Mouse (Mus musculus) spleen, adult 2 months (tissue): Measurements from ENCODE around the gene Phactr1. TPM values are rescaled to one million over a fixed set of nuclear protein-coding genes. Genes with fewer than 3 reads are reported as not detected.

Experiments
- DNase-seq, 2 experiments: peaks; one replicate each; pipeline versions ENCODE4 v3.0.0 to v3.0.0-alpha.2; 2012 to 2021; ENCODE audit warnings: low spot score in 2 of 2, low read depth in 1 of 2
- H3K27ac ChIP-seq: fragments of 200-500 bp; 2 replicates; pipeline ENCODE4 v1.5.1; 2012; ENCODE audit warnings: low read length, inconsistent platforms; ENCODE audit not compliant: insufficient read depth
- H3K27me3 ChIP-seq: fragments of 200-500 bp; 2 replicates; pipeline ENCODE4 v1.6.1; 2012; ENCODE audit warnings: mild to moderate bottlenecking, moderate library complexity, low read length, inconsistent platforms; ENCODE audit not compliant: control insufficient read depth, insufficient read depth
- H3K36me3 ChIP-seq: fragments of 200-500 bp; 2 replicates; pipeline ENCODE4 v1.6.1; 2012; ENCODE audit warnings: mild to moderate bottlenecking, low read length, inconsistent platforms; ENCODE audit not compliant: control insufficient read depth, insufficient read depth
- H3K4me1 ChIP-seq: fragments of 200-500 bp; 2 replicates; pipeline ENCODE4 v1.6.1; 2011; ENCODE audit warnings: inconsistent platforms; ENCODE audit not compliant: control insufficient read depth, insufficient read depth, insufficient read length
- H3K4me3 ChIP-seq: fragments of 200-500 bp; 2 replicates; pipeline ENCODE4 v1.5.1; 2011; ENCODE audit warnings: mild to moderate bottlenecking, inconsistent platforms; ENCODE audit not compliant: insufficient read depth, insufficient read length; ENCODE audit errors: extremely low read depth
- CTCF ChIP-seq: fragments of 200-500 bp; IDR thresholded peaks from 2 replicates; pipeline ENCODE4 v1.5.1; 2011; ENCODE audit warnings: mild to moderate bottlenecking, inconsistent platforms; ENCODE audit not compliant: insufficient read depth, insufficient read length, insufficient replicate concordance; ENCODE audit errors: extremely low read depth
- POLR2A ChIP-seq: fragments of 200-500 bp; IDR thresholded peaks from 2 replicates; pipeline ENCODE4 v1.6.1; 2011; ENCODE audit warnings: low read depth, low read length, inconsistent platforms
- WGBS: fragments of 180-500 bp; shearing (Covaris S2); methylation state at CpG from one replicate; pipeline ENCODE4 v1.1.7; 2018; 5-methylcytosine and 5-hydroxymethylcytosine counted together
- polyA plus RNA-seq: library from polyadenylated mRNA; depleted of rRNA; stranded (reverse); fragments of >200 nt; gene quantifications from 2 replicates; pipeline ENCODE4 v1.2.3, GENCODE M21; 2012

The Phactr1 gene
- polyA plus RNA-seq, 1 experiment, result 0.33 TPM

- DNase-seq, result no peak
- no peak for TF ChIP-seq POLR2A
- TF ChIP-seq CTCF, result no peak
- no peaks in the 10 kb centered on the region for H3K27me3 ChIP-seq
- H3K4me1 ChIP-seq, result no peaks in the 10 kb centered on the region
- no peak overlapping the region for H3K4me3 ChIP-seq
- H3K27ac ChIP-seq, result no peak overlapping the region
- no peaks in the 10 kb centered on the region for H3K36me3 ChIP-seq
- WGBS, result 91% methylated on average over 4 of the region's 4 CpGs
Measured at GRCm38 (mm10) chr13:43013984-43014383, 333.6 kb downstream of the Phactr1 start.

GRCm38 (mm10) chr13:43015768-43016167, 335.3 kb downstream of the Phactr1 start:
- Histone ChIP-seq H3K27ac (no peak overlapping the region), H3K4me3 (no peak overlapping the region)
- WGBS, result 82% methylated on average over 6 of the region's 6 CpGs

GRCm38 (mm10) chr13:43018863-43019262, 338.4 kb downstream of the Phactr1 start:
- Histone ChIP-seq H3K27ac (no peak overlapping the region), H3K4me3 (no peak overlapping the region), H3K36me3 (no peaks in the 10 kb centered on the region), H3K27me3 (no peaks in the 10 kb centered on the region), H3K4me1 (no peaks in the 10 kb centered on the region)
- no peak for TF ChIP-seq POLR2A
- no peak for TF ChIP-seq CTCF
- 51% methylated on average over 5 of the region's 5 CpGs for WGBS
- no peak for DNase-seq

More at GRCm38 (mm10) chr13:43015768-43016167, 335.3 kb downstream of the Phactr1 start:
- DNase-seq, result no peak
- Histone ChIP-seq H3K4me1 (no peaks in the 10 kb centered on the region), H3K27me3 (no peaks in the 10 kb centered on the region), H3K36me3 (no peaks in the 10 kb centered on the region)
- TF ChIP-seq CTCF (no peak), POLR2A (no peak)

GRCm38 (mm10) chr13:43021031-43021430, 340.6 kb downstream of the Phactr1 start:
- Histone ChIP-seq H3K4me1 (no peaks in the 10 kb centered on the region), H3K36me3 (no peaks in the 10 kb centered on the region), H3K27me3 (no peaks in the 10 kb centered on the region), H3K27ac (no peak overlapping the region), H3K4me3 (no peak overlapping the region)
- no peak for TF ChIP-seq CTCF
- TF ChIP-seq POLR2A, result no peak
- DNase-seq, result no peak
- 90% methylated on average over 6 of the region's 6 CpGs for WGBS

- 88% methylated on average over 5 of the region's 5 CpGs for WGBS
- TF ChIP-seq CTCF (no peak), POLR2A (no peak)
- H3K4me1 ChIP-seq, result no peaks in the 10 kb centered on the region
Measured at GRCm38 (mm10) chr13:43023005-43023404, 342.6 kb downstream of the Phactr1 start.

GRCm38 (mm10) chr13:43027568-43027967, 347.1 kb downstream of the Phactr1 start:
- Histone ChIP-seq H3K4me3 (no peak overlapping the region), H3K36me3 (no peaks in the 10 kb centered on the region), H3K27me3 (no peaks in the 10 kb centered on the region), H3K4me1 (no peaks in the 10 kb centered on the region), H3K27ac (no peak overlapping the region)
- no peak for DNase-seq
- WGBS, result 90% methylated on average over 1 of the region's 1 CpGs
- no peak for TF ChIP-seq CTCF
- TF ChIP-seq POLR2A, result no peak

More at GRCm38 (mm10) chr13:43023005-43023404, 342.6 kb downstream of the Phactr1 start:
- no peak overlapping the region for H3K4me3 ChIP-seq
- no peak overlapping the region for H3K27ac ChIP-seq
- no peaks in the 10 kb centered on the region for H3K36me3 ChIP-seq
- DNase-seq, result no peak
- no peaks in the 10 kb centered on the region for H3K27me3 ChIP-seq

GRCm38 (mm10) chr13:43030222-43030621, 349.8 kb downstream of the Phactr1 start:
- TF ChIP-seq CTCF (no peak), POLR2A (no peak)
- H3K4me1 ChIP-seq, result no peaks in the 10 kb centered on the region
- WGBS, result 86% methylated on average over 2 of the region's 2 CpGs
- H3K36me3 ChIP-seq, result no peaks in the 10 kb centered on the region
- H3K27ac ChIP-seq, result no peak overlapping the region
- H3K27me3 ChIP-seq, result no peaks in the 10 kb centered on the region
- DNase-seq, result no peak
- no peak overlapping the region for H3K4me3 ChIP-seq

- no peak for DNase-seq
- WGBS, result 89% methylated on average over 3 of the region's 3 CpGs
- no peak overlapping the region for H3K27ac ChIP-seq
Measured at GRCm38 (mm10) chr13:43032451-43032850, 352.0 kb downstream of the Phactr1 start.

More at GRCm38 (mm10) chr13:43032451-43032850, 352.0 kb downstream of the Phactr1 start:
- TF ChIP-seq POLR2A (no peak), CTCF (no peak)
- Histone ChIP-seq H3K4me3 (no peak overlapping the region), H3K4me1 (no peaks in the 10 kb centered on the region), H3K27me3 (no peaks in the 10 kb centered on the region), H3K36me3 (no peaks in the 10 kb centered on the region)
